Mouse (Mus musculus) heart, postnatal 0 days (tissue): ENCODE data around the gene Galnt9. TPM values are rescaled to one million over a fixed set of nuclear protein-coding genes. Genes with fewer than 3 reads are reported as not detected.

ENCODE experiments used
- ATAC-seq: fragments of 200-750 bp; cut with Nextera tagmentation; 2 replicates; pipeline ENCODE4 v1.8.0; 2017; ENCODE audit warnings: low read depth, moderate number of reproducible peaks, moderate library complexity; ENCODE audit not compliant: insufficient read depth
- DNase-seq: peaks from one replicate; pipeline ENCODE4 v3.0.0-alpha.2; 2016; ENCODE audit warnings: low spot score
- H3K27ac ChIP-seq: fragments of 300-500 bp; sonication (generic); 2 replicates; pipeline ENCODE4 v1.5.1; 2014; ENCODE audit warnings: low read depth, mild to moderate bottlenecking
- H3K27me3 ChIP-seq: fragments of 300-500 bp; sonication (generic); 2 replicates; pipeline ENCODE4 v1.6.1; 2014; ENCODE audit warnings: low read length, mixed read lengths; ENCODE audit not compliant: control insufficient read depth, insufficient read depth
- H3K36me3 ChIP-seq: fragments of 300-500 bp; sonication (generic); replicated peaks from 2 replicates; pipeline ENCODE4 v1.6.1; 2014; ENCODE audit warnings: low read length, mixed read lengths; ENCODE audit not compliant: control insufficient read depth, insufficient read depth
- H3K4me1 ChIP-seq: fragments of 300-500 bp; sonication (generic); 2 replicates; pipeline ENCODE4 v1.6.1; 2014; ENCODE audit warnings: antibody characterized with exemption; ENCODE audit not compliant: control insufficient read depth, insufficient read depth
- H3K4me2 ChIP-seq: fragments of 300-500 bp; sonication (generic); 2 replicates; pipeline ENCODE4 v1.6.1; 2014; ENCODE audit warnings: low read depth, mild to moderate bottlenecking, low read length, moderate library complexity
- H3K4me3 ChIP-seq: fragments of 300-500 bp; sonication (generic); 2 replicates; pipeline ENCODE4 v1.5.1; 2014; ENCODE audit warnings: low read depth, low read length
- H3K9ac ChIP-seq: fragments of 300-500 bp; sonication (generic); replicated peaks from 2 replicates; pipeline ENCODE4 v1.6.1; 2014; ENCODE audit warnings: low read depth, low read length, mixed read lengths
- H3K9me3 ChIP-seq: fragments of 300-500 bp; sonication (generic); replicated peaks from 2 replicates; pipeline ENCODE4 v1.6.1; 2016; ENCODE audit warnings: low read length; ENCODE audit not compliant: control insufficient read depth
- CTCF ChIP-seq: IDR thresholded peaks from 2 replicates; pipeline ENCODE4 v1.5.1; 2016; ENCODE audit warnings: antibody characterized with exemption, control low read depth, low read depth
- EP300 ChIP-seq: IDR thresholded peaks from 2 replicates; pipeline ENCODE4 v1.6.1; 2016; ENCODE audit warnings: antibody characterized with exemption, low read depth
- WGBS: fragments of 180-500 bp; shearing (Covaris S2); extraction: QIAGEN DNeasy Blood & Tissue Kit; methylation state at CpG from one replicate; pipeline ENCODE4 v1.1.7; 2014; 5-methylcytosine and 5-hydroxymethylcytosine counted together
- polyA plus RNA-seq: library from polyadenylated mRNA; unstranded; fragments of >200 nt; fragmentation: Nextera tagmentation; extraction: Ambion mirVana; gene quantifications from 2 replicates; pipeline ENCODE4 v1.2.1, GENCODE M21; 2015
- total RNA-seq: library from RNA; depleted of rRNA; stranded (reverse); fragments of >200 nt; gene quantifications from 2 replicates; pipeline ENCODE4 v1.2.3, GENCODE M21; 2014; ENCODE audit warnings: low replicate concordance

The Galnt9 gene
- total and polyA plus RNA-seq, 2 experiments from 2014 or later = not detected

DNA sequence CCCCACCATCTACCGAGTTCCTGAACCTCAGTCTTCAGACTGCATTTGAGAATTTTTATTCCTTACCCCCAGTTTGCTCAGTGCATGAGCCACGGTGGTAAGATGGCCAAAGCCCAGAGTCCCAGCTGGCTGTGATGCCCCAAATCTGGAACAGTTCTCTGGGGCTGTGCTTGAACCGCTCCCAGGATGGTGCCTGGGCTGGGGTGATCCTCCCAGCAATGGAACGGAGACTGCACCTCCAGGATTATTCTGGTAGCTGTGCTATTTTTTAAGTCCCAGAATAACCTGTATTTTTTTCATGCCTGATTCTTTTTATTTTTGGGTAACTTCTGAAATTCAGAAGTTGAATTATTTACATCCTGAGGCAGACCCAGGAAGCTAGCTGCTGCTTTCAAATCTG lies 35.1 kb downstream of the Galnt9 start:
- Histone ChIP-seq H3K4me2 (no peak overlapping the region), H3K4me3 (no peak overlapping the region), H3K36me3 (no peaks in the 10 kb centered on the region), H3K27me3 (0 out of 2 replicates have a peak, but pooled peaks cover 1% of the 10 kb centered on the region), H3K4me1 (no peaks in the 10 kb centered on the region), H3K9me3 (no peaks in the 10 kb centered on the region), H3K27ac (no peak overlapping the region), H3K9ac (no peak overlapping the region)
- DNase-seq (no peak), ATAC-seq (no peak)
- TF ChIP-seq CTCF = no peak
- no peak for TF ChIP-seq EP300
- 84% methylated on average over 4 of the region's 4 CpGs for WGBS

DNA sequence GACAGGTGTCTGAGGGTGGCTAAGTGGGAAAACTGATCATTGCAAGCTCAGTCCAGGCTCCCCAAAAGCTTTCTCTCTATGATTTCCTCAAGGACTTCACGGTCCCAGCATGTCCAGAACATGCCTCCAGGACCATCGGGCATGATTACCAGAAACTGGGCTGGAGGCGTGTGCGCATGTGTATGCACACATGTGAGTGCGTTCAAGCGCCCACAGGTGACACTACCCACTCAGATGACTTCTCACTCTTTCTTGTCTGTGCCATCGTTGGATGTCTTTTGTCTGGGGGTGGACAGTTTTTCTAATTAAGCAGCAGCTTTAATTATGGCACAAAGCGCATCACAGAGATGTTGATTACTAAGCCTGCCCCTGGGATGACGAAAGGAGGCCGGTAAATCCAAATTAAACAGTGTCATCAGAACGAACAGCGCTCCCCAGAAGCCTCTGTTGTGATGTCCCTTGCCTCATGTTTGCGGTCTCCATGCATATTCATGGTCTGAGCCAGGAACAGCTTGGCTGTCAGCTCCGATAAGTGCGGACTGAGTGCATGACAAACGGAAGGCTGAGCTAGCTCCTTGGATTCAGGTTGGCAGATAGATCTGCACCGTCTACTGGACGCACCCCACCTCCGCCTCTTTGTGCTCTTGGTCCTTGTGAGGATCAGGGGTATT lies 36.5 kb downstream of the Galnt9 start:
- H3K27ac ChIP-seq = no peak overlapping the region
- no peaks in the 10 kb centered on the region for H3K9me3 ChIP-seq
- ATAC-seq (no peak), DNase-seq (no peak)
- TF ChIP-seq EP300 = no peak
- TF ChIP-seq CTCF = no peak
- H3K36me3 ChIP-seq = no peaks in the 10 kb centered on the region
- no peak overlapping the region for H3K4me3 ChIP-seq
- 78% methylated on average over 19 of the region's 19 CpGs for WGBS
- 0 out of 2 replicates have a peak, but pooled peaks cover 4% of the 10 kb centered on the region for H3K27me3 ChIP-seq
- H3K4me2 ChIP-seq = no peak overlapping the region
- H3K9ac ChIP-seq = no peak overlapping the region
- H3K4me1 ChIP-seq = no peaks in the 10 kb centered on the region

DNA sequence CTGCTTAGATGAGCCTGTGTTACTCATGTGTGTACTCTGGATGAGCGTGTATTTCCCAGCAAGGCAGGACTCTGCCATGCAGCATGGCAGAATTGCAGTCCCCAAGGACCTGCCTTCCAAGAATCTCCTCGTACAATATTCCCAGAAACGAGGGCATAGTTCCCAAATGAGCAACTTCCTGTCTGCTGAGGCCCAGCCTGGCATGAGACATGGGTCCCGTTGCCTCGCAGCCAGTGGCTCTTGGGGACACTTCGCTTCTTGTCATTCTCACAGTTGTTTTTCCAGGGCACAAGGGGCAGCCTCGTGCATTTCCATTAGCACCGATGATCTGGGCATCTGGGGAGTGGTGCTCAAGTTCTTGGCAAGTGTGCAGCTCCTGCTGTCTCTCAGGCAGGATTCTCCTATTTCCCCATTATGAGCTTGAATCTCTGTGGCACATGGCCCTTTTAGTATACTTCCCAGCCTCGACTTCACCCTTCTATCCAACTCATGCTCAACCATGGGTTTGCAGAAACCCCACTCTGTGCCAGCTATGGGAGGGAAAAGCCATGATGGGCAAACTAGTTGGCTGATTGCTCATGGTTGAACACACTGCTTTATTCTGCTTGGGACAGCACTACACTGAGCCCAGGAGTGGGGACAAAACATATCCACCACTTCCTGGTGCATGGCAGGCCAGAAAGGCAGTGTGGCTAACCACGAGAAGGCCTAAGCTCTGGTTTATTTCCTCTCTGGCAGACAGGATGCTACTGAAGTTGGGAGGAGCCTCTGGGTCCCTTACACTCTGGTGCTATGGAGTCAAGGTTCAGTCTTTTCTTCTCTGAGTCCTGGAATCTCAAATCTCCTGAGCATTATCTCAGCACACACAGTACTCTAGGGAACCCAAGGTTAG lies 38.7 kb downstream of the Galnt9 start:
- Histone ChIP-seq H3K4me3 (no peak overlapping the region), H3K4me1 (no peaks in the 10 kb centered on the region), H3K36me3 (no peaks in the 10 kb centered on the region), H3K27ac (no peak overlapping the region), H3K9me3 (no peaks in the 10 kb centered on the region), H3K27me3 (0 out of 2 replicates have a peak, but pooled peaks cover 4% of the 10 kb centered on the region), H3K9ac (no peak overlapping the region), H3K4me2 (no peak overlapping the region)
- ATAC-seq (no peak), DNase-seq (no peak)
- WGBS = 50% methylated on average over 10 of the region's 10 CpGs
- no peak for TF ChIP-seq CTCF
- TF ChIP-seq EP300 = no peak

DNA sequence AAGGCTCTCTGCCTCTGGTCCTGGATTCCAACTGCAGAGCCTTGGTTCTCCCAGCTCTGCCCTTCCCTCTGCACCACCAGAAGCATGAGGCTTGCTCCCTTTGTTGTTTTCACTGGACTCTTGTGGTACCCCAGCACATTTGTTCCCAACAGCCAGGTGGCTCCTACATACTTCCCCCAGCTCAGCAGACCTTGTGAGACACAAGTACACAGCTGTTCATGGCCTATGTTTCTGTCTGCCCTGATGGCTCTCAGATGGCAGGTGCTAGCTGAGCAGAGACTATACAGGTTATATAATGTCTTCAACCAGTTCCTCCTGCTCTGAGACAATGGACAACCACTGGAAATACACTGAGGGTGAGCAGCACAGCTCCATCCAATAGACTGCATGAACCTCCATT lies 43.3 kb downstream of the Galnt9 start:
- H3K27ac ChIP-seq = no peak overlapping the region
- H3K27me3 ChIP-seq = 0 out of 2 replicates have a peak, but pooled peaks cover 4% of the 10 kb centered on the region
- no peaks in the 10 kb centered on the region for H3K4me1 ChIP-seq
- no peaks in the 10 kb centered on the region for H3K9me3 ChIP-seq
- TF ChIP-seq CTCF (no peak), EP300 (no peak)
- no peak for ATAC-seq
- no peak overlapping the region for H3K4me2 ChIP-seq
- H3K9ac ChIP-seq = no peak overlapping the region
- DNase-seq = no peak
- no peak overlapping the region for H3K4me3 ChIP-seq
- H3K36me3 ChIP-seq = no peaks in the 10 kb centered on the region

DNA sequence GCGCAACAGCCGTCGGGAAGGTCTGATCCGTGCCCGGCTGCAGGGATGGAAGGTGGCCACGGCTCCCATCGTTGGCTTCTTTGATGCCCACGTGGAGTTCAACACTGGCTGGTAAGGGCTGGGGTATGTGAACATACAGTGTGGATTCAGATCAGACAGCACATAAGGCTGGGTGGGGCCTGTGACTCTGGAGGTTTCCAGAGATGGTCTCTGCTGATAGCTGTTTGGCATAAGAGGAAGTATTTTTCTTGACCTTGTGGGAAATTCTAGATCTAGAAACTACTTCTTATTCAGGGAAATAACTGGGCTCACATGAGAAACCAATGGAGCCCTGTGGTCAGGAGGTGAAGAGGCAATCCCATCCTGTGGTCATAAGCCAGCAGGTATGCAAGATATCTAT lies 45.7 kb downstream of the Galnt9 start:
- no peak overlapping the region for H3K27ac ChIP-seq
- H3K4me1 ChIP-seq = no peaks in the 10 kb centered on the region
- H3K4me3 ChIP-seq = no peak overlapping the region
- H3K9me3 ChIP-seq = no peaks in the 10 kb centered on the region
- no peak for DNase-seq
- no peak overlapping the region for H3K4me2 ChIP-seq
- no peak for ATAC-seq
- no peaks in the 10 kb centered on the region for H3K36me3 ChIP-seq
- TF ChIP-seq CTCF (no peak), EP300 (no peak)
- H3K9ac ChIP-seq = no peak overlapping the region
- H3K27me3 ChIP-seq = no peaks in the 10 kb centered on the region
- WGBS = 87% methylated on average over 8 of the region's 8 CpGs
